Mouse (Mus musculus): ENCODE measurements around the gene Tysnd1.

- no peak for TF ChIP-seq CTCF (IDR thresholded peaks at IDR 0.05; ENCODE audit: low read depth)
- no peak for TF ChIP-seq EP300 (IDR thresholded peaks at IDR 0.05; ENCODE audit: low read depth)
These were observed 47.3 kb upstream of the Tysnd1 start, which contains the start of gene Ppa1 for GRCm38 (mm10) chr10:61647790-61648736.

All from liver, postnatal 0 days (tissue).